Mouse (Mus musculus) MEL (cell line): ENCODE data around the gene Ap1s3. TPM values are rescaled to one million over a fixed set of nuclear protein-coding genes. Genes with fewer than 3 reads are reported as not detected.

Experiments
- DNase-seq: peaks from one replicate; pipeline ENCODE4 v3.0.0; 2011; ENCODE audit warnings: low read depth, low spot score
- H3K27ac ChIP-seq: 2 replicates; pipeline ENCODE4 v1.5.1; 2012; ENCODE audit warnings: low read depth, mild to moderate bottlenecking, control low read depth, low read length, moderate library complexity; ENCODE audit not compliant: control insufficient read depth
- H3K27me3 ChIP-seq, 2 experiments: fragments of 150-350 bp in 1 of 2; sonication (generic) in 1 of 2; 2 replicates each; pipeline ENCODE4 v1.6.1; 2012; ENCODE audit warnings: low read length in 2 of 2, mild to moderate bottlenecking in 2 of 2, improper control_type of control experiment in 1 of 2, moderate library complexity in 1 of 2; ENCODE audit not compliant: insufficient read depth in 2 of 2, control insufficient read depth in 1 of 2
- H3K36me3 ChIP-seq, 2 experiments: 2 replicates each; pipeline ENCODE4 v1.6.1; 2012 to 2014; ENCODE audit warnings: low read length in 2 of 2, improper control_type of control experiment in 1 of 2, inconsistent platforms in 1 of 2, mild to moderate bottlenecking in 1 of 2; ENCODE audit not compliant: insufficient read depth in 2 of 2, control insufficient read depth in 1 of 2
- H3K4me1 ChIP-seq, 2 experiments: fragments of 150-350 bp in 1 of 2; sonication (generic) in 1 of 2; 2 replicates each; pipeline ENCODE4 v1.6.1; 2012; ENCODE audit warnings: low read length in 2 of 2, improper control_type of control experiment in 1 of 2, mild to moderate bottlenecking in 1 of 2; ENCODE audit not compliant: insufficient read depth in 2 of 2, control insufficient read depth in 1 of 2
- H3K4me3 ChIP-seq, 2 experiments: fragments of 150-350 bp in 1 of 2; sonication (generic) in 1 of 2; 2 replicates each; pipeline ENCODE4 v1.5.1; 2012; ENCODE audit warnings: low read depth in 2 of 2, low read length in 2 of 2, mild to moderate bottlenecking in 2 of 2, moderate library complexity in 2 of 2, control low read depth in 1 of 2, improper control_type of control experiment in 1 of 2; ENCODE audit not compliant: control insufficient read depth in 1 of 2, insufficient read depth in 1 of 2
- H3K79me2 ChIP-seq: 2 replicates; pipeline ENCODE4 v1.6.1; 2012; ENCODE audit warnings: mild to moderate bottlenecking, low read length, moderate library complexity; ENCODE audit not compliant: control insufficient read depth, poor library complexity, insufficient read depth
- H3K9ac ChIP-seq: 2 replicates; pipeline ENCODE4 v1.6.1; 2012; ENCODE audit warnings: low read depth, mild to moderate bottlenecking, control low read depth, low read length, moderate library complexity; ENCODE audit not compliant: control insufficient read depth, poor library complexity, severe bottlenecking
- H3K9me3 ChIP-seq: fragments of 150-350 bp; sonication (generic); replicated peaks from 2 replicates; pipeline ENCODE4 v1.6.1; 2012; ENCODE audit warnings: mild to moderate bottlenecking, low read length, improper control_type of control experiment, moderate library complexity; ENCODE audit not compliant: insufficient read depth
- BHLHE40 ChIP-seq: IDR thresholded peaks from 2 replicates; pipeline ENCODE4 v1.6.1; 2012; ENCODE audit warnings: low read depth, mild to moderate bottlenecking, inconsistent platforms, low read length, improper control_type of control experiment, borderline replicate concordance
- CHD1 ChIP-seq: IDR thresholded peaks from 2 replicates; pipeline ENCODE4 v1.6.1; 2012; ENCODE audit warnings: low read depth, mild to moderate bottlenecking, inconsistent platforms, low read length, improper control_type of control experiment
- CHD2 ChIP-seq: IDR thresholded peaks from 2 replicates; pipeline ENCODE4 v1.6.1; 2011; ENCODE audit warnings: low read length, improper control_type of control experiment
- CTCF ChIP-seq, 3 experiments: IDR thresholded peaks in 2 of 3; conservative IDR thresholded peaks in 1 of 3; 2 replicates each; pipeline ENCODE4 v1.5.1; 2011 to 2012; ENCODE audit warnings: low read length in 3 of 3, low read depth in 2 of 3, mild to moderate bottlenecking in 2 of 3, improper control_type of control experiment in 1 of 3, inconsistent platforms in 1 of 3, mixed read lengths in 1 of 3, moderate library complexity in 1 of 3; ENCODE audit not compliant: control insufficient read depth in 1 of 3, insufficient read depth in 1 of 3, poor library complexity in 1 of 3, severe bottlenecking in 1 of 3
- E2F4 ChIP-seq: IDR thresholded peaks from 2 replicates; pipeline ENCODE4 v1.6.1; 2011; ENCODE audit warnings: low read depth, low read length, improper control_type of control experiment, borderline replicate concordance
- EP300 ChIP-seq, 2 experiments: IDR thresholded peaks; 2 replicates each; pipeline ENCODE4 v1.6.1; 2011; ENCODE audit warnings: improper control_type of control experiment in 2 of 2, low read length in 2 of 2, low read depth in 1 of 2, mild to moderate bottlenecking in 1 of 2
- ETS1 ChIP-seq: IDR thresholded peaks from 2 replicates; pipeline ENCODE4 v1.6.1; 2012; ENCODE audit warnings: low read depth, mild to moderate bottlenecking, inconsistent platforms, low read length, improper control_type of control experiment, moderate library complexity
- KAT2A ChIP-seq: conservative IDR thresholded peaks from 2 replicates; pipeline ENCODE4 v1.6.1; 2012; ENCODE audit warnings: low read depth, low read length, improper control_type of control experiment, inconsistent platforms
- MEF2A ChIP-seq: IDR thresholded peaks from 2 replicates; pipeline ENCODE4 v1.6.1; 2014; ENCODE audit warnings: low read depth, mild to moderate bottlenecking, inconsistent platforms, low read length, improper control_type of control experiment; ENCODE audit not compliant: poor library complexity, insufficient replicate concordance, severe bottlenecking; ENCODE audit errors: extremely low read depth
- MXI1 ChIP-seq: IDR thresholded peaks from 2 replicates; pipeline ENCODE4 v1.6.1; 2011; ENCODE audit warnings: mild to moderate bottlenecking, low read depth, low read length, improper control_type of control experiment
- MYB ChIP-seq: IDR thresholded peaks from 2 replicates; pipeline ENCODE4 v1.6.1; 2011; ENCODE audit warnings: mild to moderate bottlenecking, low read depth, low read length, improper control_type of control experiment
- MYC ChIP-seq: IDR thresholded peaks from 2 replicates; pipeline ENCODE4 v1.6.1; 2011; ENCODE audit warnings: low read depth, mild to moderate bottlenecking, low read length, improper control_type of control experiment, moderate library complexity
- NELFE ChIP-seq: IDR thresholded peaks from 2 replicates; pipeline ENCODE4 v1.6.1; 2011; ENCODE audit warnings: low read depth, low read length, improper control_type of control experiment
- NRF1 ChIP-seq: IDR thresholded peaks from 2 replicates; pipeline ENCODE4 v1.6.1; 2014; ENCODE audit warnings: low read depth, mild to moderate bottlenecking, inconsistent platforms, low read length, improper control_type of control experiment, moderate library complexity; ENCODE audit not compliant: poor library complexity, insufficient read depth, severe bottlenecking
- POLR2A ChIP-seq, 2 experiments: IDR thresholded peaks; 2 replicates each; pipeline ENCODE4 v1.6.1; 2011 to 2012; ENCODE audit warnings: low read length in 2 of 2, mild to moderate bottlenecking in 2 of 2, control low read depth in 1 of 2, improper control_type of control experiment in 1 of 2, low read depth in 1 of 2, moderate library complexity in 1 of 2; ENCODE audit not compliant: control insufficient read depth in 1 of 2, insufficient read depth in 1 of 2, poor library complexity in 1 of 2
- POLR2AphosphoS2 ChIP-seq: IDR thresholded peaks from 2 replicates; pipeline ENCODE4 v1.6.1; 2011; ENCODE audit warnings: low read length, improper control_type of control experiment
- POLR2AphosphoS5 ChIP-seq: IDR thresholded peaks from 2 replicates; pipeline ENCODE4 v1.6.1; 2012; ENCODE audit warnings: low read depth, borderline replicate concordance, mild to moderate bottlenecking, inconsistent platforms, low read length, moderate library complexity, mixed read lengths
- RAD21 ChIP-seq: IDR thresholded peaks from 2 replicates; pipeline ENCODE4 v1.6.1; 2011; ENCODE audit warnings: mild to moderate bottlenecking, low read depth, low read length, improper control_type of control experiment
- SIN3A ChIP-seq: IDR thresholded peaks from 2 replicates; pipeline ENCODE4 v1.6.1; 2012; ENCODE audit warnings: low read length, improper control_type of control experiment, inconsistent platforms
- TAL1 ChIP-seq: IDR thresholded peaks from 2 replicates; pipeline ENCODE4 v1.6.1; 2012; ENCODE audit warnings: mild to moderate bottlenecking, inconsistent platforms, low read length, moderate library complexity, mixed read lengths
- TBP ChIP-seq: IDR thresholded peaks from 2 replicates; pipeline ENCODE4 v1.8.0; 2011; ENCODE audit warnings: low read depth, low read length, improper control_type of control experiment
- USF2 ChIP-seq, 2 experiments: IDR thresholded peaks; 2 replicates each; pipeline ENCODE4 v1.6.1; 2011 to 2012; ENCODE audit warnings: improper control_type of control experiment in 2 of 2, low read length in 2 of 2, borderline replicate concordance in 1 of 2, inconsistent platforms in 1 of 2, low read depth in 1 of 2, mild to moderate bottlenecking in 1 of 2; ENCODE audit not compliant: insufficient read depth in 1 of 2
- ZC3H11A ChIP-seq: IDR thresholded peaks from 2 replicates; pipeline ENCODE4 v1.6.1; 2012; ENCODE audit warnings: low read depth, mild to moderate bottlenecking, inconsistent platforms, low read length, improper control_type of control experiment
- ZKSCAN1 ChIP-seq: IDR thresholded peaks from 2 replicates; pipeline ENCODE4 v1.6.1; 2012; ENCODE audit warnings: low read depth, mild to moderate bottlenecking, inconsistent platforms, low read length, improper control_type of control experiment, moderate library complexity
- ZMIZ1 ChIP-seq: IDR thresholded peaks from 2 replicates; pipeline ENCODE4 v1.6.1; 2012; ENCODE audit warnings: low read depth, mild to moderate bottlenecking, inconsistent platforms, low read length, improper control_type of control experiment, moderate library complexity
- polyA plus RNA-seq, 2 experiments: library from polyadenylated mRNA; stranded (reverse) in 1 of 2; unstranded in 1 of 2; fragments of >175 nt in 1 of 2; fragments of >200 nt in 1 of 2; gene quantifications; 2 replicates each; pipeline versions ENCODE4 v1.2.1 to v1.2.4; 2012; ENCODE audit warnings: low replicate concordance in 2 of 2, low read depth in 1 of 2; ENCODE audit not compliant: insufficient read length in 2 of 2, insufficient read depth in 1 of 2, missing spikeins in 1 of 2
- total RNA-seq: library from RNA; depleted of rRNA; stranded (reverse); fragments of 300-350 nt; gene quantifications from 2 replicates; pipeline ENCODE4 v1.2.3, GENCODE M21; 2012

Ap1s3 gene
- total and polyA plus RNA-seq, 3 experiments, result 4.3 to 50.6 (median 19.0) TPM

- no peak for DNase-seq
- peaks cover 2% of the 10 kb centered on the region for H3K79me2 ChIP-seq
- TF ChIP-seq TBP, result no peak
- TF ChIP-seq CTCF (IDR thresholded peaks at IDR 0.05 in 2 of 3, conservative IDR thresholded peaks at IDR 0.05 in 1 of 3; ENCODE audit: control insufficient read depth in 1 of 3, insufficient read depth in 1 of 3, low read depth in 2 of 3, low read length in 3 of 3, poor library complexity in 1 of 3, severe bottlenecking in 1 of 3), result no peak
- no peak for TF ChIP-seq ETS1
- no peak for TF ChIP-seq KAT2A
- TF ChIP-seq MYC, result no peak
- no peak for TF ChIP-seq TAL1
- TF ChIP-seq CHD1, result no peak
- no peak for TF ChIP-seq ZKSCAN1
- TF ChIP-seq POLR2A (IDR thresholded peaks at IDR 0.05; ENCODE audit: control insufficient read depth in 1 of 2, insufficient read depth in 1 of 2, low read depth in 1 of 2, low read length in 2 of 2, poor library complexity in 1 of 2), result no peak
- TF ChIP-seq BHLHE40, result no peak
- TF ChIP-seq MXI1, result no peak
- no peak for TF ChIP-seq ZMIZ1
- TF ChIP-seq POLR2AphosphoS5, result no peak
- no peak for TF ChIP-seq E2F4
- no peak for TF ChIP-seq ZC3H11A
- TF ChIP-seq MYB, result no peak
- no peak for TF ChIP-seq SIN3A
- TF ChIP-seq NRF1, result no peak
- TF ChIP-seq NELFE, result no peak
- TF ChIP-seq, all 39 proteins: peak for 0
- H3K27ac ChIP-seq, result no peak overlapping the region
- no peak overlapping the region for H3K9ac ChIP-seq
- H3K4me1 ChIP-seq, result no peaks in the 10 kb centered on the region
- H3K27me3 ChIP-seq, result no peaks in the 10 kb centered on the region
- no peaks in the 10 kb centered on the region for H3K36me3 ChIP-seq
- H3K9me3 ChIP-seq, result no peaks in the 10 kb centered on the region
- H3K4me3 ChIP-seq, result no peak overlapping the region
Observed at GRCm38 (mm10) chr1:79655819-79656555, 15.8 kb downstream of the Ap1s3 start.

- Histone ChIP-seq H3K79me2 (peaks cover 2% of the 10 kb centered on the region), H3K27ac (no peak overlapping the region), H3K9me3 (no peaks in the 10 kb centered on the region), H3K4me3 (no peak overlapping the region), H3K27me3 (no peaks in the 10 kb centered on the region), H3K4me1 (no peaks in the 10 kb centered on the region), H3K36me3 (no peaks in the 10 kb centered on the region), H3K9ac (no peak overlapping the region)
- TF ChIP-seq EP300 (IDR thresholded peaks at IDR 0.05; ENCODE audit: low read depth in 1 of 2, low read length in 2 of 2) (no peak), KAT2A (no peak), CHD1 (no peak), MEF2A (no peak), ETS1 (no peak), POLR2AphosphoS2 (no peak), ZMIZ1 (no peak), ZC3H11A (no peak), TAL1 (no peak), CHD2 (no peak), RAD21 (no peak), MXI1 (no peak), USF2 (IDR thresholded peaks at IDR 0.05; ENCODE audit: borderline replicate concordance in 1 of 2, insufficient read depth in 1 of 2, low read depth in 1 of 2, low read length in 2 of 2) (no peak), POLR2A (IDR thresholded peaks at IDR 0.05; ENCODE audit: control insufficient read depth in 1 of 2, insufficient read depth in 1 of 2, low read depth in 1 of 2, low read length in 2 of 2, poor library complexity in 1 of 2) (no peak), POLR2AphosphoS5 (no peak), BHLHE40 (no peak)
- no peak for DNase-seq
Observed at GRCm38 (mm10) chr1:79654948-79655347, 16.8 kb downstream of the Ap1s3 start.
